Mouse (Mus musculus) hindbrain, embryonic 15.5 days (tissue): Measurements from ENCODE around the gene Inpp5f. TPM values are rescaled to one million over a fixed set of nuclear protein-coding genes. Genes with fewer than 3 reads are reported as not detected.

ENCODE experiments used
- ATAC-seq: fragments of 200-750 bp; cut with Nextera tagmentation; 2 replicates; pipeline ENCODE4 v1.8.0; 2017; ENCODE audit warnings: low read depth, moderate number of reproducible peaks, moderate TSS enrichment; ENCODE audit not compliant: low FRiP score
- H3K27ac ChIP-seq: fragments of 300-500 bp; sonication (generic); replicated peaks from 2 replicates; pipeline ENCODE4 v1.5.1; 2015; ENCODE audit warnings: mild to moderate bottlenecking, inconsistent platforms
- H3K27me3 ChIP-seq: fragments of 300-500 bp; sonication (generic); 2 replicates; pipeline ENCODE4 v1.6.1; 2015; ENCODE audit warnings: control low read depth, inconsistent platforms
- H3K36me3 ChIP-seq: fragments of 300-500 bp; sonication (generic); 2 replicates; pipeline ENCODE4 v1.6.1; 2015; ENCODE audit warnings: control low read depth, inconsistent platforms
- H3K4me1 ChIP-seq: fragments of 300-500 bp; sonication (generic); replicated peaks from 2 replicates; pipeline ENCODE4 v1.6.1; 2015; ENCODE audit warnings: control low read depth, inconsistent platforms
- H3K4me2 ChIP-seq: fragments of 300-500 bp; sonication (generic); 2 replicates; pipeline ENCODE4 v1.6.1; 2015; ENCODE audit warnings: moderate library complexity, mild to moderate bottlenecking, inconsistent platforms
- H3K4me3 ChIP-seq: fragments of 300-500 bp; sonication (generic); 2 replicates; pipeline ENCODE4 v1.5.1; 2015; ENCODE audit warnings: mild to moderate bottlenecking, inconsistent platforms
- H3K9ac ChIP-seq: fragments of 300-500 bp; sonication (generic); 2 replicates; pipeline ENCODE4 v1.6.1; 2015; ENCODE audit warnings: inconsistent platforms
- H3K9me3 ChIP-seq: fragments of 300-500 bp; sonication (generic); 2 replicates; pipeline ENCODE4 v1.6.1; 2016; ENCODE audit warnings: control low read depth, inconsistent platforms
- WGBS: fragments of 180-500 bp; shearing (Covaris S2); methylation state at CpG from one replicate; pipeline ENCODE4 v1.1.7; 2015; 5-methylcytosine and 5-hydroxymethylcytosine counted together
- polyA plus RNA-seq: library from polyadenylated mRNA; unstranded; fragments of >200 nt; fragmentation: Nextera tagmentation; extraction: Ambion mirVana; gene quantifications from 2 replicates; pipeline ENCODE4 v1.2.1, GENCODE M21; 2015

The Inpp5f gene
- polyA plus RNA-seq, 1 experiment from 2014 or later, result 406 TPM

DNA sequence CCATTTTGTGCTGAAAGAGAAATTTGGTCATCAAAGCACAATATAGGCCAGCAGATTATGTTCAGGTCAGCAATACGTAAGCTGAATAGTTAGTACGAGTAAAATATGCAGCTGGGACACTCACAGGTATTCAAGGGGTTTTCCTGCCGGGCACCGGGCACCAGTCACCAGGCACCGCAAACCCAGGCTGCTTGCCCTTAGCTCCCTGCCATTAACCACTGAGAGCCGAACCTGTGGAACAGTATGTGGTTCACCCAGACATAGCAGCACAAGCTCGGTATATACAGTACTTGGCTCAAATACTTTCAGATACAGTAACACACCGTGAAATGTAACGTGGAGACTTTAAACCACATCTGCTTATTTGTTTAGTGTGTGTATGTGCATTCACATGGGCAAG is 114.1 kb downstream of the Inpp5f start:
- no peaks in the 10 kb centered on the region for H3K27me3 ChIP-seq
- 0 out of 2 replicates have a peak, but pooled peaks have one; percentile 21 for ATAC-seq
- peaks cover 10% of the 10 kb centered on the region for H3K4me1 ChIP-seq
- H3K4me3 ChIP-seq, result no peak overlapping the region
- no peaks in the 10 kb centered on the region for H3K9me3 ChIP-seq
- peaks cover 17% of the 10 kb centered on the region; the same call in 1 of the 2 replicates for H3K36me3 ChIP-seq
- no peak overlapping the region for H3K9ac ChIP-seq
- H3K4me2 ChIP-seq, result no peak overlapping the region
- peak overlapping the region; percentile 1; the same call in 1 of the 2 replicates for H3K27ac ChIP-seq
- WGBS, result 84% methylated on average over 9 of the region's 9 CpGs

DNA sequence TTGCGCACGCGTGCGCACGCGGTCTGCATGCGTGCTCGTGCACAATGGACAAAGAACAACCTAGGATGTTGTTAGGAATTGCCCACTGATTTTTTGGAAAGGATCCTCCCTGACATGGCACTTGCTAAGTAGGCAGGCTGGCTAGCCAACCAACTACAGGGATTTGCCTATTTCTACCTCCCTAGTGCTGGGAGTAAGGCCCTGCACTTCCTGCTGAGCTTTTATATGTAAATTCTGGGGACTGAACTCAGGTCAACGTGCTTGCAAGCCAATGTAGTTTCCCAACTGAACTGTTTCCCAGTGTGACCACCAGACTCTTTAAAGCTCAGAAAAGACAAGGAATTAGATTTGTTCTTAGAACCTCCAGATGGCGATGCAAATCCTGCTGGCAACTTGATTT is 115.9 kb downstream of the Inpp5f start:
- Histone ChIP-seq H3K9me3 (no peaks in the 10 kb centered on the region), H3K4me2 (no peak overlapping the region), H3K4me1 (peaks cover 10% of the 10 kb centered on the region), H3K27me3 (no peaks in the 10 kb centered on the region), H3K27ac (no peak overlapping the region), H3K4me3 (no peak overlapping the region), H3K36me3 (peaks cover 10% of the 10 kb centered on the region; the same call in 1 of the 2 replicates), H3K9ac (no peak overlapping the region)
- ATAC-seq, result no peak
- WGBS, result 44% methylated on average over 10 of the region's 10 CpGs

DNA sequence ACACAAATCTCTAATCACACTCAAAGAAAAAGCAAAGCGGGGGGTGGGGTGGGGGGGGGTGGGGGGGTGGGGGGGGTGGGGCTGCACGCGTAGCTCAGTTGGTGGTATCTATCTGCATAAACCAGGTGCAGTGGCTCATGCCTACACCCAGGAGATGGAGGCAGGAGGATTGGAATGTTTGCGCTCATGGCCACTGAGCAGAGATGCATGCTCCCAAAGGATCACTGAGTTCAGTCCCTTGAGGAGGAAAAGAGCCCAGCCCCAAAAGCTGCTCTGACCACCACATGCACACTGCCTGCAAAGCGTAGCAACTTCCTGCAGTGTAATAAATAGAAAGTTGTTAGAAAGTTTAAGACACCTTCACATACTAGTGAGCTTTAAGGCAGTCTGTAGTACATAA is 116.6 kb downstream of the Inpp5f start:
- no peak overlapping the region for H3K27ac ChIP-seq
- H3K27me3 ChIP-seq, result no peaks in the 10 kb centered on the region
- peaks cover 10% of the 10 kb centered on the region for H3K4me1 ChIP-seq
- WGBS, result 33% methylated on average over 5 of the region's 5 CpGs
- no peak overlapping the region for H3K4me3 ChIP-seq
- no peak overlapping the region for H3K9ac ChIP-seq
- H3K9me3 ChIP-seq, result no peaks in the 10 kb centered on the region
- H3K36me3 ChIP-seq, result peaks cover 10% of the 10 kb centered on the region; the same call in 1 of the 2 replicates
- H3K4me2 ChIP-seq, result no peak overlapping the region
- no peak for ATAC-seq

DNA sequence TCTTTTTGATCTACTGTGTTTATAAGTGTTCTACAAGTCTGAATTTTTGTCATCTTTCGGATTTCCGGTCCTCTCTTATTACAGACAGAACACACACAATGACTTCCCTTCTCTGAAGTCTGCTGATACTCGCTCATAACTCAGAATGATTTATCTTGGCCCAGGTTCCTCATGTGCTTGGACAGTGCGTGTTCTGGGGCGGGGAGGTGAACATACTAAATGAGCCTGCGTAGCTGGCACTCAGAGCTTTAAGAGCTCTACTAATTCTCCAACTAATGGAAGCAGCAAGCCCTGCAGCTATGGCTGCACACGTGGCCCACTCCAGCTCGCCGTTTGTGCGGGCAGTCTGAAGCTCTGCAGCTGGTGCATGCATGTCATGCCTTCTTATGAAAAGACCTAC is 117.6 kb downstream of the Inpp5f start:
- ATAC-seq, result no peak
- no peak overlapping the region for H3K4me3 ChIP-seq
- H3K27ac ChIP-seq, result no peak overlapping the region
- no peak overlapping the region for H3K4me2 ChIP-seq
- 78% methylated on average over 10 of the region's 10 CpGs for WGBS
- H3K9ac ChIP-seq, result no peak overlapping the region
- no peaks in the 10 kb centered on the region for H3K9me3 ChIP-seq
- H3K4me1 ChIP-seq, result peaks cover 10% of the 10 kb centered on the region
- no peaks in the 10 kb centered on the region for H3K27me3 ChIP-seq
- H3K36me3 ChIP-seq, result 0 out of 2 replicates have a peak, but pooled peaks cover 2% of the 10 kb centered on the region

DNA sequence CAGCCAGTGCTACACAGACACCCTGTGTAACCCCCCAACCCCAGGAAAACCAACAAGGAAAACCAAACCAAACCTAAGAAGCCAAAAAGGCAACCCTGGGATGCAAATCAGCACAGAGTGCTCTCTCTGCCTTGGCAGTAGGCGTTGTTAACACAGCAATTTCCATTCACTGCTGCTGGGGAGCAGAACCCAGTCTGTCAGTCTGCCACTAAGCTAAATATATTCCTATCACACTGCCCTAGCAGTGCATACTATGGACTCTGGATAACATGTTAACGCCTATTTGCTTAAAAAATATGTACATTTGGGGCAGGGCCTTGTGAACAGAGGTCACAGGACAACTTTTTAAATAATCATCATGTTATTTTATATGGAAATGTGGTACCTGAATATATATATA is 120.5 kb downstream of the Inpp5f start:
- WGBS, result 63% methylated on average over 2 of the region's 2 CpGs
- Histone ChIP-seq H3K4me3 (no peak overlapping the region), H3K27ac (no peak overlapping the region), H3K9ac (no peak overlapping the region), H3K9me3 (no peaks in the 10 kb centered on the region), H3K4me1 (peaks cover 4% of the 10 kb centered on the region), H3K36me3 (no peaks in the 10 kb centered on the region), H3K27me3 (no peaks in the 10 kb centered on the region), H3K4me2 (no peak overlapping the region)
- ATAC-seq, result no peak

DNA sequence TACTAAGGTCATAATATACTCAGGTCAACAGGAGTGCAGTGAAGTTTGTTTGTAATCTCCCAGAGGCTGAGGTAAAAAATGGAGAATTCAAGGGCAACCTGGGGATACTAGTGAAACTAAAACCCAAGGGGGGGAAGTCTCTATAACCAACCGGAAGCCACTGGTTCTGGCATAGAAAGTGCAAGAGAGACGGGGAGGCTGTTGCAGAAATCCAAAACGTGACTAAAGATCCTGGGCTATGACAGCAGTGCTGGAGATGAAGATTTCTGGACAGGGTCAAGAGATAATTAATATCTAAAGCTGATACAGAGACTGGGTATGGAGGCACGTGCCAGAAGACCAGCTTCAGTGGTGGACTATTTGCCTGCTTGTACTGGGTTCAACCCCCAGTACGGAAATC is 126.9 kb downstream of the Inpp5f start:
- Histone ChIP-seq H3K4me2 (peak overlapping the region; percentile 85), H3K4me3 (no peak overlapping the region; the same call in 1 of the 2 replicates), H3K27ac (no peak overlapping the region), H3K9ac (no peak overlapping the region), H3K9me3 (no peaks in the 10 kb centered on the region), H3K27me3 (no peaks in the 10 kb centered on the region; the same call in 1 of the 2 replicates), H3K36me3 (no peaks in the 10 kb centered on the region), H3K4me1 (peaks cover 27% of the 10 kb centered on the region)
- WGBS, result 75% methylated on average over 5 of the region's 5 CpGs
- ATAC-seq, result no peak

DNA sequence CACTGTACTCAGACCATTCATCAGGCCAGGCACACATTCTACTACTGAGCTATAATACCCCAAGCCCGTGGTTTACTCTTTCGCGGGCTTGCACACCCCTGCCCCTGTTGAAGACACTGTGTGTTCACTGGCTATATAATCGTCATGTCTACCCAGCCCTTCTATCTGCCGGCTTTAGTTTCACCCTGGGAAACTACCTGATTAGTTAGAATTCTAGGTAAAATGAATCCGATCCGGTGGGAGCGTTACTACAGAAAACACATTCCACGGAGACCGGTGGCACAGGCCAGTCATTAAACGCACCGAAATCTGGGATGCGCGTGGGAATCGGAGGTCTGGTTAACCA is 128.0 kb downstream of the Inpp5f start:
- 2% methylated on average over 15 of the region's 15 CpGs for WGBS
- Histone ChIP-seq H3K27me3 (no peaks in the 10 kb centered on the region; the same call in 1 of the 2 replicates), H3K27ac (no peak overlapping the region), H3K4me3 (peak overlapping the region; percentile 95), H3K9me3 (no peaks in the 10 kb centered on the region), H3K4me1 (peaks cover 30% of the 10 kb centered on the region), H3K36me3 (no peaks in the 10 kb centered on the region), H3K4me2 (peak overlapping the region; percentile 85), H3K9ac (peak overlapping the region; percentile 96)
- no peak for ATAC-seq

DNA sequence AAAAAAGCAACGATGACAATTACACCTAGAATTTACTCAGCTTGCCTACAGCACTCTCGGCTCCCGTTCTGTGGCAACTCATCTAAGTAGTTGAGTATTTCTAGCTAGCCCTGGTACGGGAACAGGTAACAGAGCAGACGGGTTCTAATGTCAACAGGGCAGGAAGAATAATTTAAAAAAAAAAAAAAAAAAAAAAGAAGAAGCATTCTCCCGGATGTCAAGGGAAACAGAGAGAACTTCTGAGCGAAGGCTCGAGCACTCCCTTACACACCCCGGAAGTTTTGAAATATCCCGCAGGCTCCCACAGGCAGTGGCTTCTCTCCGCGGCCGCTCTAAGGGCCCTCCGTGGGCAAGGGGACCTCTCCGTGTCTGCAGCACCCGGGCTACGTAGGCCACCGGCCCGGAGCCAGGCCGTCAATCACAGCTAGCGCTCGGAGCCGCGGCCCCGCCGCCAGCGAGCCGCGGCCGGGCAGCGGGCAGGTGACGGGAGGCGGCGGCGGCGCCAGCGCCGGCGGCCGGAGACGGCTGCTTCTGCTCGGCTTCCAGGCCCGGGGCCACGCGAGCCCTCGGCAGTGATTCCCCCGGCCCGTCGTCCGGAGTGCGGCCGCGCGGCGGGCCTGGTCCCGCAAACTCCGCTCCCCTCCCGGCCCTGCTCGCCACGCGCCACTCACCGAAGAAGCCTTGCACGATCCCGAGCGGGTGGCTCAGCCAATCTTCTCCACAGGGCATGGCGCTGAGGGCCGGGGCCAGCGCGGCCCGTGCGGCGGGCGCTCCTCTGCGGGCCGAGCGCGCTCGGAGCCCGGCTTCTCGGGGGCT is 128.5 kb downstream of the Inpp5f start:
- Histone ChIP-seq H3K4me1 (peaks cover 32% of the 10 kb centered on the region), H3K9me3 (no peaks in the 10 kb centered on the region), H3K27me3 (no peaks in the 10 kb centered on the region; the same call in 1 of the 2 replicates), H3K36me3 (no peaks in the 10 kb centered on the region), H3K9ac (peak overlapping the region; percentile 96), H3K4me3 (peak overlapping the region; percentile 95), H3K27ac (peak overlapping the region; percentile 91), H3K4me2 (peak overlapping the region; percentile 85)
- WGBS, result under 1% methylated on average over 56 of the region's 80 CpGs
- ATAC-seq, result peak; percentile 17

DNA sequence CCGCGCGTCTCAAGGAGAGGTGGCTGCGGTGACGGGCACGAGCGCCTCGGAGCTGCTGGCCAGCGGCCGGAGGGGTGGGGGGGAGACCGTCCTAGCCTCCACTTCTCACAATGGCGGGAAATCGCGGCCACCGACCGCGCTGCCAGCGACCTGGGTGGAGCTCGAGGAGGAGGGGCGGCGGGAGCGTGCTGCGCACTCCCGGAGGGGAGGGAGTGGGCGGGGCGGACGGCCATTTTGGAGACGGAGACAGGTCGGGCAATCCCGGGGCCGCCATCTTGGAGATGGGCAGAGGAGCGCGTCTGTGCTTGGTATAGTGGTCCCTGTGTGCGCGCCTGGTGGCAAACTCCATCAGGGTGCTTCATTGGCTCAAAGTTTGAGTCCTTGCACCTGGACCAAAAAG is 129.2 kb downstream of the Inpp5f start, which contains the start of gene Mcmbp:
Mcmbp (minus strand) TSS at position 162 of the 400 bp plus-strand sequence.
- H3K27me3 ChIP-seq, result no peaks in the 10 kb centered on the region; the same call in 1 of the 2 replicates
- H3K36me3 ChIP-seq, result no peaks in the 10 kb centered on the region
- peak within 1 kb of the TSS; percentile 85 for H3K4me2 ChIP-seq
- H3K27ac ChIP-seq, result peak within 1 kb of the TSS; percentile 91
- under 1% methylated on average over 35 of the region's 35 CpGs for WGBS
- H3K4me1 ChIP-seq, result peaks cover 33% of the 10 kb centered on the region
- H3K4me3 ChIP-seq, result peak within 1 kb of the TSS; percentile 95
- H3K9me3 ChIP-seq, result no peaks in the 10 kb centered on the region
- H3K9ac ChIP-seq, result peak within 1 kb of the TSS; percentile 96
- peak; percentile 90 for ATAC-seq

DNA sequence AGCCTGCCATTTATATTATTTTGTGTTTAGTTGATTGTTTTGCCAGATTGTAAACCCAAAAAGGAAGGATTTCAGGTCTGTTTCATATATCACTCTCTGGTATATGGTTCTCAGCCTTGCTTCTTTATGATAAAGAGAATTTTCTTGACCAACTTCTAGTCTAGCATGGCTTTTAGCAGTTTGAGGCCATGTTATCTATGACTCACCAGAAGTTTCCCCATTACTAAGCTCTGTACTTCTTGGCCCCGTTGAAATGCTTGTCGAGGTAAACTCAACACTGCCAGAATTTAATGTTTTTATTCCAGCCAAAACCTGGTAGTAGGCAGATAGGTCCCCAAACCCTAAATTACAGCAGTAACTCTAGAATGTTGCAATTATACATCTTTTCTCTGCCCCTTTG is 132.8 kb downstream of the Inpp5f start:
- Histone ChIP-seq H3K27me3 (no peaks in the 10 kb centered on the region; the same call in 1 of the 2 replicates), H3K4me2 (peak overlapping the region; percentile 89), H3K9ac (0 out of 2 replicates have a peak overlapping the region, but pooled peaks have one; percentile 41), H3K4me3 (peak overlapping the region; percentile 85; the same call in 1 of the 2 replicates), H3K36me3 (no peaks in the 10 kb centered on the region), H3K27ac (peak overlapping the region; percentile 75; the same call in 1 of the 2 replicates), H3K4me1 (peaks cover 44% of the 10 kb centered on the region), H3K9me3 (no peaks in the 10 kb centered on the region)
- ATAC-seq, result no peak
- WGBS, result 59% methylated on average over 2 of the region's 2 CpGs

DNA sequence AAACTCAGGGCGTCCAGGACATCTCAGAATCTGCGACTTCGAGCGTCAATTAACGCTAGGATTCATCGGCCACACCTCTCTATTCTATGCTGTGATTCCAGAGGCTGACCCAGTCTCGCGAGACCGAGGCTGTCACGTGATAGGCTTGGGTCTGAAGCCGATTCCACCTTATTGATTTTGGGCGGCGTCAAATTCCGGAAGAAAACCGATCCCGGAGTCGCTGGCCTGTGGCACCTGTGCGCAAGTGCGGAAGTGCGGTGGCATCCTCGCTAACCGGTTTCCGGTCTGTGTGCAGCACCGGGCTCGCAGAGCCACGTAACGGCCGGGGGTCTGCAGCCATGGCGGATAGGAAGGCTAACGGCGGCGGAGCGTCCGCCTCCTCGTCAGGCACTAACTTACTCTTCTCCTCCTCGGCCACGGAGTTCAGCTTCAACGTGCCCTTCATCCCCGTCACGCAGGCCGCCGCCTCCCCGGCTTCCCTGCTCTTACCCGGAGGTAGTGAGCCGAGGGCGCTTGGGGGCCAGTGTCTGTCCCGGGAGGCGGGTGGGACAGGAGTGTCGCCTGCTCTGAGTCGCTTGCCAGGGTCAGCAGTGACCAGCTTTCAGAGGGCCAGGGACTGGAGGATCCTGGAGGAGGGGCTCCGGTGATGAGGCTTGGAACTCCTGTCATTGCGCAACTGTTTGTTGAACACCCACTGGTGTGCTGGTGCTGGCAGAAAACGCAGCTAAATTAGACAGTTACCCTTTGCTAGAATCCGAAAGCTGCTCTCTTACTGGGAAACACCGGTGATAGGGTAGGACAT is 133.8 kb downstream of the Inpp5f start, which contains the start of gene Sec23ip:
Sec23ip (plus strand) TSS at position 260 of the 802 bp plus-strand sequence.
- Histone ChIP-seq H3K4me2 (peak within 1 kb of the TSS; percentile 89), H3K9ac (peak within 1 kb of the TSS; percentile 85), H3K4me1 (peaks cover 43% of the 10 kb centered on the region), H3K9me3 (no peaks in the 10 kb centered on the region), H3K36me3 (no peaks in the 10 kb centered on the region), H3K27me3 (no peaks in the 10 kb centered on the region; the same call in 1 of the 2 replicates), H3K4me3 (peak within 1 kb of the TSS; percentile 85), H3K27ac (peak within 1 kb of the TSS; percentile 79)
- ATAC-seq, result peak; percentile 92
- WGBS, result under 1% methylated on average over 55 of the region's 55 CpGs
